Mouse (Mus musculus) G1E (cell line): ENCODE data around the gene Kdelr2.

Experiments
- CTCF ChIP-seq: IDR thresholded peaks from 2 replicates; pipeline ENCODE4 v1.5.1; 2012; ENCODE audit warnings: low read depth, low read length, inconsistent platforms, mixed read lengths
- GATA1 ChIP-seq: IDR thresholded peaks from 2 replicates; pipeline ENCODE4 v1.6.1; 2012; ENCODE audit warnings: borderline replicate concordance, low read length, inconsistent platforms, mixed read lengths
- GATA2 ChIP-seq: IDR thresholded peaks from 2 replicates; pipeline ENCODE4 v1.6.1; 2012; ENCODE audit warnings: low read depth, low read length, inconsistent platforms, borderline replicate concordance
- POLR2AphosphoS5 ChIP-seq: IDR thresholded peaks from 2 replicates; pipeline ENCODE4 v1.6.1; 2012; ENCODE audit warnings: low read depth, low read length, inconsistent platforms; ENCODE audit not compliant: insufficient replicate concordance
- TAL1 ChIP-seq: conservative IDR thresholded peaks from 2 replicates; pipeline ENCODE4 v1.6.1; 2012; ENCODE audit warnings: low read depth, low read length, inconsistent platforms, mixed read lengths

- TF ChIP-seq CTCF (no peak), POLR2AphosphoS5 (no peak), TAL1 (no peak), GATA1 (no peak), GATA2 (no peak)
Measured at GRCm38 (mm10) chr5:143406548-143406947, 2.9 kb downstream of the Kdelr2 start.
